Mouse (Mus musculus) frontal cortex, postnatal 14 days (tissue): ENCODE data around the gene Hoxa9.

Experiments
- DNase-seq, 2 experiments: peaks; one replicate each; pipeline ENCODE4 v3.0.0; 2022; ENCODE audit warnings: low spot score in 2 of 2

Gene Hoxa9

GRCm38 (mm10) chr6:52216691-52217458 is 14.0 kb downstream of the Hoxa9 start:
- no peak for DNase-seq

- no peak for DNase-seq
These were observed 14.9 kb downstream of the Hoxa9 start for GRCm38 (mm10) chr6:52215771-52216535.

GRCm38 (mm10) chr6:52215070-52215469 is 15.8 kb downstream of the Hoxa9 start:
- DNase-seq = no peak

GRCm38 (mm10) chr6:52214271-52214670 is 16.6 kb downstream of the Hoxa9 start:
- DNase-seq = no peak

GRCm38 (mm10) chr6:52213119-52213986 is 17.5 kb downstream of the Hoxa9 start, which contains the start of the genes Hoxa3 and Gm28308:
Gene Hoxa3 (minus strand): TSS chr6:52213336.
Gene Gm28308 (minus strand): TSS chr6:52213339.
- no peak for DNase-seq

- no peak for DNase-seq
These were observed 18.3 kb downstream of the Hoxa9 start for GRCm38 (mm10) chr6:52212556-52213118.

GRCm38 (mm10) chr6:52211961-52212360 is 18.9 kb downstream of the Hoxa9 start:
- no peak for DNase-seq

- DNase-seq = no peak
These were observed 19.5 kb downstream of the Hoxa9 start for GRCm38 (mm10) chr6:52211170-52211935.

- DNase-seq = no peak
These were observed 21.2 kb downstream of the Hoxa9 start for GRCm38 (mm10) chr6:52209685-52210046.

GRCm38 (mm10) chr6:52208868-52209684 is 21.8 kb downstream of the Hoxa9 start:
- no peak for DNase-seq

- DNase-seq = no peak
These were observed 22.6 kb downstream of the Hoxa9 start, which contains the start of gene Hoxa6 for GRCm38 (mm10) chr6:52208072-52208867. Gene Hoxa6 (minus strand): TSS chr6:52208722.

GRCm38 (mm10) chr6:52207684-52207976 is 23.3 kb downstream of the Hoxa9 start:
- DNase-seq = no peak

- no peak for DNase-seq
These were observed 23.8 kb downstream of the Hoxa9 start for GRCm38 (mm10) chr6:52206882-52207683.

- DNase-seq = no peak
These were observed 25.0 kb downstream of the Hoxa9 start for GRCm38 (mm10) chr6:52205638-52206621.

- no peak for DNase-seq
These were observed 25.7 kb downstream of the Hoxa9 start for GRCm38 (mm10) chr6:52205221-52205620.

GRCm38 (mm10) chr6:52204050-52204752 is 26.7 kb downstream of the Hoxa9 start, which contains the start of gene Hoxa5:
Gene Hoxa5 (minus strand): TSS chr6:52204587.
- no peak for DNase-seq
